Mouse (Mus musculus) 3T3-L1 (cell line): ENCODE data around the gene Gm8369.
"Not testable (repeated sequence)": the region's sequence is repeated elsewhere in the genome, so short reads cannot be mapped to it uniquely, and the experiment has no call there.

Source experiments
- DNase-seq: peaks from one replicate; pipeline ENCODE4 v3.0.0-alpha.2; 2015; ENCODE audit warnings: low read depth, low spot score

The Gm8369 gene

DNA sequence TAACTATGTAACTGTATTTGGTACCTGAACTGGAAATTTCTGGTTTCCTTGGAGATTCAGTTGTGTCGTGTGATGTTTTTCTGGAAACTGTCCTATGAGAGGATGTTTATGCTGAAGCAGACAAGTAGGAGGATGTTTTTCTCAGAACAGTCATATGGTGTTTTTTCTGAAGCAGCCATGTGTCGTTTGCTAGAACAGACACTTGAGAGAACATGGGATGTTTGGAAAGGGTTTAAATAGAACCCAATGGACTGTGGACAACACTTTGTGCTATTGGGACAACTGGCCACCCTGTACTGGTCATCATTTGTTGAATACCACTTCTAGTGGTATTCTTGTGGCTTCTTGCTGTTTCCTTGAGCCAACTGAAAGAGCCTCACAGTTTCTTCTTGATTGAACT lies at the start of gene Gm8369:
Gene Gm8369 (plus strand): TSS at position 193 of the 400 bp plus-strand sequence.
- DNase-seq, result no peak

DNA sequence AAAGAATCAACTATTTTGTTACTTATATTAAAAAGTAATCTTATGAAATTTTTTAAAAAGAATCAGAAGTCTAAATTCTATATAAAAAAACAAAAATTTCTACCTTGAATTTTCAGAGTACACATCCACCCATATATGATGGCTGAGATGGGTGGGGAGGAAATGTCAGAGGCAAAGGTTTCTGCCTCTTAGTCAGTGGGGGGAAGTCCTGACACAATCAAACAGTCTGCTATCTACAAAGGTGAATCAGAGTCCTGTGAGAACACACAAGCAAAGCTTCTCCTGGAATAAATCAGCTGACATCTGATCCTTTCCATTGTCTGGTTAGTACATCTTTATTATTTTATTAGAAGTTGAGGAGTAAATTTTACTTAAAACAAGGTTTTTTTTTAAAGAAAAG lies 42.4 kb upstream of the Gm8369 start, which contains the start of gene Ms4a4b:
Gene Ms4a4b (plus strand): TSS at position 216 of the 400 bp plus-strand sequence.
- no peak for DNase-seq

DNA sequence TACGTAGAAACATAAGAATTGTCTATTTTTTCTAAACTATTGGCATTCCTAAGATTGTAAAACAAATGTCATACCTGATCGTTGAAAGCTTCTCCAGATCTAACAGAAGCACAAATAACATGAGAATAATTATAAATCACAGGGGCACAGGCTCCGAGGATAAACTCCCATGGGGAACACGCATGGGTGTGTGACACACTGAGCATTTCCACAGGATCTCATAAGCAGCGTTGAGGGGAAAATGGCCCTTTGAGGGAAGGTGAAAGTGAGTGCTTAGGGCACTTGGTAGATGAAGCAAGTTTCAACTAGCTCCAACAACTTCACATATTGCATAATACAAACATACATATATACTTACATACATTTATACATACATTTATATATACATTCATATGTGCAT lies 41.8 kb upstream of the Gm8369 start:
- no peak for DNase-seq

DNA sequence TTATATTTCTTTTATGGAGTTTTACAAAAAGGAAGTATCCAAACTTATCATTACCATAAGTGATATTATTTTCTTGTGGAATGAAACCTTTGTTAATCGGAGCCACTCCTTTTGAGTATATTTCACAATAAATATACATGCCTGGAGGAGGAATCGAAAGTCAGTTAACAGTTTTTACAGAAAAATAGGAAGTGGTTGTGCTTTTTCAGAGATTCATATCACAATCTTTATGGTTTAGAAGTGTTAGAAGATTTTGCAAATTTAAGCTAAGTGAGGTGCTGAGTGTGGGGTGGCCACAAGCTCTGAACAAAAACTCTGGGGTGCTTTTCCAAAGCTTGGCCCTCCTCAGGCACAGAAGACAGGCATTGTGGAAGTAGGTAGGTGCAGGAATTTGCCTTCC lies 38.5 kb upstream of the Gm8369 start:
- DNase-seq, result no peak

DNA sequence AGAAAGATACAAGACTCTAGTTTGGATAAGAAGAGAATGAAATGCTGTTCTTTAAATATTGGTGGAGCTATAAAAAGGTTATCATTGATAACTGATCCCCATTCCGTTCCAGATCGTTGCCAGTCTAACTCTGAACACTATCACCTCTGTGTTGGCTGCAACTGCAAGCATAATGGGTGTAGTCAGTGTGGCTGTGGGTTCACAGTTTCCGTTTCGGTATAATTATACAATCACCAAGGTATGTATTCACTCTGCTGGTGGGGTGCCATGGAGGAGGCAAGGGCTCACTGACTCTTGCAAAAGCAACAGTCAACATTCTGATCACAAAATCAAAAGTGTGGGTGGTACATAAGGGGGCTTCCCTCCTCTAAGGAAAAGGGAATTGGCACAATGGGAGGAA lies 26.7 kb upstream of the Gm8369 start:
- not testable (repeated sequence) for DNase-seq

DNA sequence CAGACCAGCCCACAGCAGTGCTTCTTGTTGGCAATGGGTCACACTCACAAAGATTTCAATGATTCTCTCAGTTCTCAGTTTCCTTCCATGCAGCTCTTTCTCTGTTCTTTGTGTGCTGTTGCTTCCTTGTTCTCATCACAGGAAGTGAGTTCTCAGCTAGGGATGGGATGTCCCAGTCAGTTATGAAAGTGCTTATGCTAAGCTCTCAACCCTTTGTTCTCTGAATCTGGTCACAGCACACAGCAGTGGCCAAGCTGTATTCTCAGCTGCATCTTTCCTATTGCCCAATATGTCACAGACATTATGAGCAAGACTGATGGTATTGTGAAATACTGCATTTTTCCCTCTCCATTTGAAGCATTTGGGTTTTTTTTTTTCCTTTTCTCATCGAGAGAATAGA lies 20.9 kb upstream of the Gm8369 start:
- DNase-seq, result not testable (repeated sequence)

DNA sequence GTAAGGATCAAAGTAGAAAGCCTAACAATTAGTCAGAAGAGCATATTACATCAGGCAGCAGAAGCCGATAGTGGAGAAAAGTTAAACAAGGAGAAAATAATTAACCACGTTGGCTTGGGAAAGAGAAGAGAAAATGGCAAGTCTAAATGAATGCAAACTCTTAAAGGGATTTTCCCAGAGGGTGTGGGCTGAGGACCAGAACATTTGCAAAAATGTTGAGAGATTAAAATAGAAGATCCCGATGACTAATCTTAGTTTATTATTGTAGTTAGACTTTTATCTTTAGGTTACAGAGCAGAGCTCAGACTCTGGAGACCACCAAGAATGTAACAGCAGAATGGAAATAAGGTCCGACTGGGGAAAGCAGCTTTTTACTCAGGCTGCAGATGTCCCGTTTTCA lies 19.3 kb upstream of the Gm8369 start:
- no peak for DNase-seq

DNA sequence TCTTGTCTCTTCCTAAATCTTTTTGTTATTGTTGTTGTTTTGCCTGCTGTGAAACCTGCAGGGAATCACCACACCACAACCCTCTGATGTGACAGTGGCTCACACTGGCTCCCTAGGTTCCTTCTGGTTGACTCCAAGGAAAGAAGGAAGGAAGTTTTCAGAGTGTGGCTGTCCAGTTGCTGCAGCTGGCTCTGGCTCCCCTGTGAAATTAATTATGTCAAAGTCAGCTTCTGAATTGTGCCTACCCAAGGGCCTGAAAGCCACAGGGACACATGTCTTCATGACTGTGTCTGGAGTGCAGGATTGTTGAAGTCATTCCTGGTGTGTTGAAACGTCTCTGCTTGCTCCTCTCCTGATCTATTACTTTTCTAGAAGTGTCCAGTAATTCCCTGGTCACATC lies 17.4 kb upstream of the Gm8369 start:
- DNase-seq, result not testable (repeated sequence)

DNA sequence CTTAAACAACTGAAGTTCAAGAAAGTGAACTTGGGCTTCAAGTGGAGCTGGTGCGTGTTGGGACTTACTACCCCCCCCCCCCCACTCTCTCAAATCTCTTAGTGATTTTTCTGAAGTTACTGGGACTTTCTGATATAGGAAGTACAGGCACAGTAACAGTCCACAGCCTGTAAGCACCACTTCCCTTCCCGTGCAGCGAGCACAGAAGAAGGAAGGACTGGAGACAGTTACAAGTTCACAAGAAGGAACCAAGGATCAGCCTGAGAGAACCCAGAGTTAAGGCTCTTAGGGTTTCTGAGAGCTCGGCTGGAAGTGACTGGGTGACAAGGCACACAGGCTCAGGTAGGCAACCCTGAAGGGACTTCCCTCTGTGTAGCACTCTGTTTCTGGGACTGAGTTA lies 16.5 kb upstream of the Gm8369 start, which contains the start of gene Ms4a6c:
Gene Ms4a6c (plus strand): TSS at position 152 of the 400 bp plus-strand sequence.
- DNase-seq, result not testable (repeated sequence)

DNA sequence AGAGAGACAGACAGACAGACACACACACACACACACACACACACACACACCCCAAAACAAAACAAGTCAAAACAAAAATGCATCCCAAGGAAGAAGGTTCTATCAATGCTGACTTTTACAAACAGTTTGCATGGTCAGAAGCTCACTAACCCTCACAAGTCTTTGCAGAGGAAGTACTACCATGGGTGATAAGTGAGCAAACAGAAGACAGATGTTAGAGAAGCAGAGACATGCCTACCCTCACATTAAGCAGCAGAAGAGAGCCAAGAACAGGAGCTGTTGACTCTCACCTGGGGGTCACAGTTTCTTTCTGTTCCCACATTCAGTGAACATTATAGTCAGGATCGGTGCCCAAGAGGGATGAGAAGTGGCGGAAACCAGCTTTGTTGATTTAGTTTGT lies 6.0 kb upstream of the Gm8369 start:
- DNase-seq, result no peak

DNA sequence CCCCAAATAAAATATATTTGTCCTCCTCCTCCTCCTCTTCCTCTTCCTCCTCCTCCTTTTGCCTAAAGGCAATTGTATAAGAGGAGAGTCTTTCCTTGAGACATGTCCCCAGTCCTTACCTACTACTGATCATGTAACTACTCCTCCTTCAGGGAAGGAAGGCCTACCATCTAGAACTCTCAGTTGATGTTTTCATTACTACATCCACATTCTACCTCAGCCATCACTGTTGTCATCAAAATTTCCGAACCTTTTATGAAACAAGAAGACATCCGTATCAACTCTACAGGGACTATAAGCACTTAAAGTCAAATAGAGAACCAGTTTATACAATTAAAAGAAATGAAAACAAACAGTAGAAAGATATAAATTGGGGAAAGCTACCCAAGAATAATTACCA lies 3.1 kb upstream of the Gm8369 start:
- DNase-seq, result no peak

DNA sequence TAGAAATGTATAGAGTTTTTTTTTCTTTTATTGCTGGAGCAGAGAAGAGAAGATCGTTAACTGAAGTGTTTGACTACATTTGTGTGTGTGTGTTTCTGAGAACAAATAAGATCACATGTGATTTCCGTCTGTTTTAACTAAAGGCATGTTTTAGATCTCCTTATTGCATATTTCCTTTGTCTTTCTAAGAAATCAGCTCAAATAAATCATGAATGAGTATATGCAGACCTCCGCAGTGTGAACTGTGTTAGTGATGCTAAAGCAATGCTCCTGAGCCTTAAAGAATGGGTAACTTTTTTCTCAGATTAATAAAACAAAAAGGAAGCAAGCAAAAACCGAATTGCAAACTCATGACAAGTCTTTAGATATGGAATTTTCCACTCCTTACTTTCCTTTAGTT lies 1.8 kb upstream of the Gm8369 start:
- no peak for DNase-seq

DNA sequence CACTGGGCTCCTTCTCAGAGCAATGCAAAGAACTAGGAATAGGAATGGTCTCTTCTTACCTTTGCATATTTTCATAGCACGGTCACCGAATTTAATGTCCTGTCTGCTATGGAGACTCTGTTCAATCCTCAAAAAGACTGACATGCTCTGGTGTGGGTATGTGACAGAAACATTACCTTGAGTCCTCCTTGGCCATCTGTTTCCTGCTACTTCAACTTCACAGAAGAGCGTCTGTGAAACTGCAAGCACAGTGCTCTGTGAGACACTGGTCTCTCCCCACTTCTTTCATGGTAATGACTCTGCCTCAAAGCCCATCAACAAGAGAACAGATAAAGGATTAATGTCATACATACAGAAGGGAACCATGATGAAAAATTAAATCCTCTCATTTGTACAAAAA lies 1.4 kb upstream of the Gm8369 start:
- no peak for DNase-seq

DNA sequence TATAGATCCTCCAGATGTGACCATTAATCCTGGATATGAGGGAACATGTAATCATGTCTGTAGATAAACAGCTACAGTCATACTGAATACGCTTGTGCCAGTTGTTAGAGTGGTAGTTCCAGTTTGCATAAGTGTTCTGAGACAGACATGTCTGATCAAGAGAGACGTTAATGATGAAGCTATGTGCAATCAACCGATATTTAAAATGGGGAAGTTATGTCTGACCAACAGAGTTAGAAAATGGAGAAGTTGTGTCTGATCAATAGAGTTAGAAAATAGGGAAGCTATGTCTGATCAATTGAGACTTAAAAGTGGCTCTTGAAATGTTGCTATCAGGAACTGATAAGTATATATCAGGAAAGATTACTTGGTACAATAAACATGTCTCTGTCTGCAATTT lies 472 bp upstream of the Gm8369 start:
- no peak for DNase-seq

DNA sequence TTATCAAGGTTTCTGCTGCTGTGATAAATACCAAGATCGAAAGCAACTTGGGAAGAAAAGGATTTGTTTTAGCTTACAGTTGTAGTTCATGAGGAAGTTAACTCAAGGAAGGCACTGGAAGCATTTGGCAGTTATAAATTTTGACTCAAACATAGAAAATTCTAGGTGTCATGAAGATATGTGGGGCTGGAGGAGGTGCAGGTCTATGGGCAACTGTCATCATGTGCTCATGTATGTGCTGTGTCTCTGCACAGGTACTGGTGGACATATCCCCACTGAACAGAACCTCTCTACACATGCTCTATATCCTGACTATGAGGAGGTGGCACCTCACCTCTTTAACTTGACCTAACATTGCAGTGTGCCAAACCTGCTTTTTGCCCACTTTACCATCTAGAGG lies 861 bp downstream of the Gm8369 start:
- DNase-seq, result no peak

DNA sequence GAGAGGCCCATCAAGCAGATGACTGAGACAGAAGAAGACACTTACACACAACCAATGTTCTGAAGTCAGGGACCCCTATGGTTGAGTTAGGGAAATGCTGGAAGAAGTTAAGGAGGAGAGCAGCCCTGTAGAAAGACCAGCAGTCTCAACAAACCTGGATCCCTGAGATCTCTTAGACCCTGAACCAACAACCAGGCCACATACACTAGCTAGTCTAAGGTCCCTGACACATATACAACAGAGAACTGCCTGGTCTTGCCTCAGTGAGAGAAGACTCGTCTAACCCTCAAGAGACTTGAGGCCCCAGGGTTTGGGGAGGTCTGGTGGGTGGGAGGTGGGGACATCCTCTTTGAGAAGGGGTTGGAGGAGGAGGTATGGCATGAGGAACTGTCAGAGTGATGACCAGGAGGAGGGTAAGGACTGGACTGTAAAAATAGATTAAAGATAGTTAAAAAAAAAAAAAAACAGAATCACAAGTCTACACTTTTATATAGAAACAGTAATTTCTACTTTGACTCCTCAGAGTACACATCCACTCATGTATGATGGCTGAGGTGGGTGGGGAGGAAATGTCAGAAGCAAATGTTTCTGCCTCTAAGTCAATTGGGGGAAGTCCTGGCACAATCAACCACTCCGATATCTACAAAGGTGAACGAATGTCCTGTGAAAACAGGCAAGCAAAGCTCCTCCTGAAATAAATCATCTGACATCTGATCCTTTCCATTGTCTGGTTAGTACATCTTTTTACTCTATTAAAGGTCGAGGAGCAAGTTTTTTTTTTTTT lies 5.9 kb downstream of the Gm8369 start:
- DNase-seq, result no peak

DNA sequence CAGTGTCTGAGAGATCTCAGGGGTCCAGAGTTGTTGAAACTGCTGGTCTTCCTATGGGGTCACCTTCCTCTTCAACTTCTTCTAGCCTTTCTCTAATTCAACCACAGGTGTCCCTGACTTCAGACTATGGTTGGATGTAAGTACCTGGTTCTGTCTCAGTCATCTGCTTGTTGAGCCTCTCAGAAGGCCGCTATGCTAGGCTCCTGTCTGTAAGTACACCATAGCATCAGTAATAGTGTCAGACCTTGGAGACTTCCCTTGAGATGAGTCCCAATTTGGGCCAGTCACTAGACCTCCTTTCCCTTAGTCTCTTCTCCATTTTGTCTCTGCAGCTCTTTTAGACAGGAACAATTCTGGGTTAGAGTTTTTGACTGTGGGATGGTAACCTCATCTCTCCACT lies 6.9 kb downstream of the Gm8369 start:
- no peak for DNase-seq

DNA sequence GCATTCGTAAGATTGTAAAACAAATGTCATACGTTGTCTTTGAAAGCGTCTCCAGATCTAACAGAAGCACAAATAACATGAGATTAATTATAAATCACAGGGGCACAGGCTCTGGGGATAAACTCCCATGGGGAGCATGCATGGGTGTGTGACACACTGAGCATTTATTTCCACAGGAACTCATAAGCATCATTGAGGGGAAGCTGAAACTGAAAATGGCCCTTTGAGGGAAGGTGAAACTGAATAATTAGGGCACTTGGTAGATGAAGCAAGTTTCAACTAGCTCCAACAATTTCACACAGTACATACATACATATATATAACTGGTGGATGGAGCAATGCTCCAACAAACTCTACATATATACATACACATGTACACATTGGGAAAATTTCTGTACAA lies 8.8 kb downstream of the Gm8369 start:
- no peak for DNase-seq

DNA sequence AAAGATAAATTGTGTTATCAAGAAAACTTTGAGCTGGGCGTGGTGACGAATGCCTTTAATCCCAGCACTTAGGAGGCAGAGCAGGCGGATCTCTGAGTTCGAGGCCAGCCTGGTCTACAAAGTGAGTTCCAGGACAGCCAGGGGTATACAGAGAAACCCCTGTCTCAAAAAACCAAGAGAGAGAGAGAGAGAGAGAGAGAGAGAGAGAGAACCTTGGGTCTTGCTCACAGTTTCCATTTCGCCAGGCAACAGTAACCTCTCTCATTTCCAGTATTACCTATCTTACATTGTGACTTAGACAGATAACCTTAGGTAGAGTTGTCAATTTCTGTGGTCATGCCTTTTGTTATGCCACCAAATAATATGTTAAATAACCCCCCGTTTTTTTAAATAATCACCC lies 10.6 kb downstream of the Gm8369 start:
- DNase-seq, result no peak

DNA sequence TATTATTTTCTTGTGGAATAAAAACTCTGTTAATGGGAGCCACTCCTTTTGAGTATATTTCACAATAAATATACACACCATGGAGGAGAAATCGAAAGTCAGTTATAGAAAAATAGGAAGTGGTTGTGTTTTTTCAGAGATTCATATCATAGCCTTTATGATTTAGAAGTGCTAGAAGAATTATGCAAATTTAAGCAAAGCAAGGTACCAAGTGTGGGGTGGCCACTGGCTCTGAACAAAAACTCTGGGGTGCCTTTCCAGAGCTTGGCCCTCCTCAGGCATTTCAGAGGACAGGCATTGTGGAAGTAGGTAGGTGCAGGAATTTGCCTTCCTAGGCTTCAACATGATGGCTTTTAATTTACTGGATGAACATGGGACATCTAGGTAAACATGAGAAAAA lies 11.6 kb downstream of the Gm8369 start:
- not testable (repeated sequence) for DNase-seq

DNA sequence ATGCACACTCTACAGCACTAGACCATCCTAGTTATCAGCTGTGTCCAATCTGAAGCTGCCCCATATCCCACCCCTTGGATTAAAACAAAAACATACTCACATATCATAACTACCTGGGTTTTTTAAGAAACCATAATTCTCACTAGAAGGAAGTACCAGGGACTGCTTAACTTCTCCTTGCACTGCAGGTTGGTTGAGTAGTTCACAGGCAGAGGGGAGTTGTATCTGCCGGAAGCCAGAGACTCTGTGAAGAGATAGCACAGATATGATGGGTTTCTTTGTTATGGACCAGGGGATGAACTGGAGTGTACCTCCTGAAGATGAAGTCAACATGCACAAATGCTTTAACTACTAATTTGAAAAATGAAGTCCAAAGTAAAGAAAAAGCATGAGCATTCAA lies 15.1 kb downstream of the Gm8369 start:
- DNase-seq, result no peak

DNA sequence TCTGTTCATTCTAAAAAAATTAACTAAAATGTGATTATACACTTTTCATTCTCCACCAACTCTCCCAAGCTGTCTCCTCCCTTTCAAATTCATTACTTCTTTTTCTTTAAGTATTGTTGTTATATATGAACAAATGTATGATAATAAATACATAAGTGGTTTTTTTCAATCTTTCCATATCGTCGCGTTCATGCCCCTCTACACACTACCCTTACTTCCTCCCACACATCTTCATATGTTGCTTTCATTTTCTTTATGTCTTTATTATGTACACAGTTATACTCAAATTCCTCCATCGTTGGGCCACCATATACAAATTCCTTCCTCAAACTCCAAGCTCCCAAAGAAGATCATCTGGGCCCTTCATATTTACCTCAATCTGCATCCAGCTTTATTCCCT lies 15.6 kb downstream of the Gm8369 start:
- no peak for DNase-seq

DNA sequence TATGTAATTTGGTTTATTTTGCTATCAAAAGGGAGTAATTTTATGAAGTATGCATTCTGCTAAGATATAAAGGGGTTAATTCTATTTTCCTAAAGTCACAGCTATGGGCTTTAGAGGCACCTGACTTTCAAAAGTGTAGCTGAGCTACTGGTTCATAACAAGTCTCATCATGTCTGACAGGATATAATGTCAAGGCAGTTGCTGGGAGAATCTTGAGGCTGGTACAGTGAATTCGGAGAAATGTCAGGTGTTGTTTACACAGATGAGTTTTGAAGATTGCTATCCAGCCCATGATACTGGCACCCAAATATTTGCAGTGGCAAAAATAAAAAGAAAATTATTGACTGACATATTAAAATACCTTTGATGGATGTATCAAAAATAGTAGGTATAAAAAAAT lies 19.1 kb downstream of the Gm8369 start:
- no peak for DNase-seq

DNA sequence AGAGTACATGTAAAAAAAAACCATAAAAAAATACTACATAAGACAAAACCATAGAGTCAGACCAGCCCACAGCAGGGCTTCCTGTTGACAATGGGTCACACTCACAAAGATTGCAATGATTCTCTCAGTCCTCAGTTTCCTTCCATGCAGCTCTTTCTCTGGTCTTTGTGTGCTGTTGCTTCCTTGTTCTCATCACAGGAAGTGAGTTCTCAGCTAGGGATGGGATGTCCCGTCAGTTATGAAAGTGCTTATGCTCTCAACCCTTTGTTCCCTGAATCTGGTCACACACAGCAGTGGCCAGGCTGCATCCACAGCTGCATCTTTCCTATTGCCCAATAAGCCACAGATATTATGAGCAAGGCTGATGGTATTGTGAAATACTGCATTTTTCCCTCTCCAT lies 27.7 kb downstream of the Gm8369 start:
- no peak for DNase-seq
